Mouse (Mus musculus) heart, embryonic 15.5 days (tissue): ENCODE results near the gene Klkb1. TPM values are rescaled to one million over a fixed set of nuclear protein-coding genes. Genes with fewer than 3 reads are reported as not detected.

Source experiments
- ATAC-seq: fragments of 200-750 bp; cut with Nextera tagmentation; replicated peaks from 2 replicates; pipeline ENCODE4 v1.8.0; 2017; ENCODE audit warnings: low read depth, moderate TSS enrichment; ENCODE audit not compliant: insufficient number of reproducible peaks, insufficient read depth, low FRiP score
- H3K27ac ChIP-seq: fragments of 300-500 bp; sonication (generic); 2 replicates; pipeline ENCODE4 v1.5.1; 2015; ENCODE audit warnings: mild to moderate bottlenecking, inconsistent platforms
- H3K27me3 ChIP-seq: fragments of 300-500 bp; sonication (generic); 2 replicates; pipeline ENCODE4 v1.6.1; 2015; ENCODE audit warnings: inconsistent platforms
- H3K36me3 ChIP-seq: fragments of 300-500 bp; sonication (generic); 2 replicates; pipeline ENCODE4 v1.6.1; 2015; ENCODE audit warnings: mild to moderate bottlenecking, inconsistent platforms
- H3K4me1 ChIP-seq: fragments of 300-500 bp; sonication (generic); replicated peaks from 2 replicates; pipeline ENCODE4 v1.6.1; 2015; ENCODE audit warnings: inconsistent platforms
- H3K4me2 ChIP-seq: fragments of 300-500 bp; sonication (generic); 2 replicates; pipeline ENCODE4 v1.6.1; 2015; ENCODE audit warnings: inconsistent platforms, mild to moderate bottlenecking, moderate library complexity
- H3K4me3 ChIP-seq: fragments of 300-500 bp; sonication (generic); 2 replicates; pipeline ENCODE4 v1.5.1; 2015; ENCODE audit warnings: mild to moderate bottlenecking, inconsistent platforms
- H3K9ac ChIP-seq: fragments of 300-500 bp; sonication (generic); 2 replicates; pipeline ENCODE4 v1.6.1; 2015; ENCODE audit warnings: mild to moderate bottlenecking, inconsistent platforms
- H3K9me3 ChIP-seq: fragments of 300-500 bp; sonication (generic); replicated peaks from 2 replicates; pipeline ENCODE4 v1.6.1; 2016; ENCODE audit warnings: inconsistent platforms
- WGBS: fragments of 180-500 bp; shearing (Covaris S2); methylation state at CpG from one replicate; pipeline ENCODE4 v1.1.7; 2015; ENCODE audit warnings: mixed read lengths; 5-methylcytosine and 5-hydroxymethylcytosine counted together
- polyA plus RNA-seq: library from polyadenylated mRNA; unstranded; fragments of >200 nt; fragmentation: Nextera tagmentation; extraction: Ambion mirVana; gene quantifications from 2 replicates; pipeline ENCODE4 v1.2.1, GENCODE M21; 2015

The Klkb1 gene
- polyA plus RNA-seq, 1 experiment from 2014 or later, result not detected

DNA sequence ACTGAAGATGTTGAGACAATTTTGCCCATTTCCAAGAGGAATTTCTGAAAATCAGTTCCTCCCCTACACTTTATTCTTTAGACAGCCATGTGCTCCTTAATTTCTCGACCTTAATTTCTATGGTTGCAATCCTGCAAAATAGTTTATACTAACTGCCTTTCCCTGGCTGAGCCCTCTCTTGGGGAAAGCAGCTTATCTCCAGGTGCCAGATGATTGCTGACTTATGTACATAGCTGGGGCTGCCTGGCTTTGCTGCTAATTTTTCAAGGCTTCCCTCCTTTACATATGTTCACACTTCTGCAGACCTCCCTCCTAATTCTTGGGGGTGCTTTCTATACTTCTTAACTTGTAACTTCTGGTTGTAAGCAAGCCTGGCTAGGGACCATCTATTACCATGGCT, 26.3 kb upstream of the Klkb1 start:
- no peaks in the 10 kb centered on the region for H3K27me3 ChIP-seq
- no peaks in the 10 kb centered on the region for H3K36me3 ChIP-seq
- H3K4me3 ChIP-seq, result no peak overlapping the region
- H3K9me3 ChIP-seq, result no peaks in the 10 kb centered on the region
- no peak overlapping the region for H3K9ac ChIP-seq
- WGBS, result 33% methylated on average over 1 of the region's 1 CpGs
- no peak for ATAC-seq
- H3K4me1 ChIP-seq, result no peaks in the 10 kb centered on the region
- no peak overlapping the region for H3K27ac ChIP-seq
- H3K4me2 ChIP-seq, result no peak overlapping the region

DNA sequence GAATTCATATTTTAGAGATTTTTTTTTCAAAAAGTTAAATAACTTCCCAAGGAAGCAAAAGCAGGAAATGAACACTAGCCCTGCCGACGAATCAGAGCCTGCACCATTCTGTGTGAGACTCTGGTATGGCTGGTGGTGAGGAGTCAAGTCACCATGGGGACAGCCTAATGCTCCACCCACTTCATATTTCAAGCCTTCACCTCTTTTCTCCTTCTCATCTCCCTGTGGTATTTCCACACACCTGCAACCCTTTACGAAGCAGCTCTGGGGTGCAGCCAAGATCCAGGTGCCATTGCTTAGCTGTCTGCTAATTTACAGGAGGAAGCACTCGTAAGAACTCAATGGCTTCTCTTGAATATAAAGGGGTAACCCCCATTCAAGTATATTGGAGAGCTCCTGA, 16.3 kb upstream of the Klkb1 start:
- no peak for ATAC-seq
- Histone ChIP-seq H3K9ac (no peak overlapping the region), H3K27me3 (no peaks in the 10 kb centered on the region), H3K36me3 (no peaks in the 10 kb centered on the region), H3K27ac (no peak overlapping the region), H3K4me2 (no peak overlapping the region), H3K4me1 (no peaks in the 10 kb centered on the region), H3K4me3 (no peak overlapping the region), H3K9me3 (no peaks in the 10 kb centered on the region)
- WGBS, result 78% methylated on average over 4 of the region's 4 CpGs

DNA sequence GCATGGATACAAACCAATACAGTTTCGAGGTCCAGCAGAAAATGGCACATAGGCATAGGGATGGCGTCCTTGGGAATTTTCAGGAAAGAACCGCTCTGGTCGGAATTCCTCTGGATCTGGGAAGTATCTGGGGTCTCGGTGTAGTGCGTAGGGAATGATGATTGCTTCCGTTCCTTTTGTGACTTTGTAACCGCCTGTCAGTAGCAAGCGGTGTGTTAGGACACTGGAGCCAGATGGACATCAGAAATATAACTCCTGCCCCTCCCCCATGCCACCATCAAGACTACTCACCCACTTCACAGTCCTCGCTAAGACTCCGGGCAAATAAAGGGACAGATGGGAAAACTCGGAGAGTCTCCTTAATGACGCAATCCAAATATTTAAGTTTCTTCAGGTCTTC, 13.7 kb upstream of the Klkb1 start, which contains the start of gene Gm45753:
Gm45753 (minus strand) TSS at position 101 of the 400 bp plus-strand sequence.
- H3K9ac ChIP-seq, result no peak within 1 kb of the TSS
- H3K4me3 ChIP-seq, result no peak within 1 kb of the TSS
- ATAC-seq, result no peak
- H3K4me2 ChIP-seq, result no peak within 1 kb of the TSS
- no peaks in the 10 kb centered on the region for H3K36me3 ChIP-seq
- no peaks in the 10 kb centered on the region for H3K4me1 ChIP-seq
- H3K9me3 ChIP-seq, result no peaks in the 10 kb centered on the region
- no peak within 1 kb of the TSS for H3K27ac ChIP-seq
- 91% methylated on average over 13 of the region's 13 CpGs for WGBS
- H3K27me3 ChIP-seq, result no peaks in the 10 kb centered on the region

DNA sequence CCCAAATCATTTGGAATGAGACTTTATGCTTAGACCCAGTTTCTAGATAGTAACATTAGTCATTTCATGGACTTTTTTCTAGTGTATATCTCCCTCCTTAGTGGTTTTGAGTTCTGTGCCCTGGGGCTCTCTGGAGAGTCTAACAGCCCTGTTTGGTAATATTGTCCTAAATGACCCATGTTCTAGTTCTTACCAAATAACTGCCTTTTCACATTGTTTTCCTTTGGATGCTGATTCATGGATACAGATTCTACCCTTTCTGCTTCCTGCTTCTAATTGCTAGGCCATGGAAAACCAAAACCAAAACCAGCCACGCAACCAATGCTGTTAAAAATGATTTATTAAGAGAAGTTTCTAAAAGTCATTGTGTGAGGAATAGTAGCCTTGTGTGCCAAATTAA, 10.8 kb upstream of the Klkb1 start:
- Histone ChIP-seq H3K9ac (no peak overlapping the region), H3K4me3 (no peak overlapping the region), H3K27ac (no peak overlapping the region), H3K4me1 (no peaks in the 10 kb centered on the region), H3K9me3 (no peaks in the 10 kb centered on the region), H3K4me2 (no peak overlapping the region), H3K36me3 (no peaks in the 10 kb centered on the region), H3K27me3 (no peaks in the 10 kb centered on the region)
- no peak for ATAC-seq
- 93% methylated on average over 1 of the region's 1 CpGs for WGBS

DNA sequence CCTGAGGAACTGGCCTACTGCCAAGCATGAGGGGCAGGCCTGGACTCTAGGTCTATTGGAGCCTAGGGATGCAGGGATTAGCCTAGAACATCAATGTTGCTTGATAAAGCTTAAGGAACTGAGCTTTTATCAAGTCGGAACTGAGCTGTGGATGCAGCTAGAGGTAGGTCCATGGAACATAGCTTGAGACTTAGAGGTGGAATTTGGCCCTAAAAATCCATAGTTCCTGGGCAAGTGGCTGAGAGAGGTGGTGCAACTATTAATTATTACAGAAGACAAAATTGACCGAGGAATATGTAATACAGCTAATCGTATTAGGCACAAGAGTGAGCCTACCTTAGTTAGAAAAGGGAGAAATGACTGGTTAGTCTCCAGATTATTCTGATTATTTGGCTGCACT, 9.7 kb upstream of the Klkb1 start:
- Histone ChIP-seq H3K4me3 (no peak overlapping the region), H3K27me3 (no peaks in the 10 kb centered on the region), H3K27ac (no peak overlapping the region), H3K4me2 (no peak overlapping the region), H3K9ac (no peak overlapping the region), H3K9me3 (no peaks in the 10 kb centered on the region), H3K4me1 (no peaks in the 10 kb centered on the region), H3K36me3 (no peaks in the 10 kb centered on the region)
- ATAC-seq, result no peak
- WGBS, result 81% methylated on average over 3 of the region's 3 CpGs

DNA sequence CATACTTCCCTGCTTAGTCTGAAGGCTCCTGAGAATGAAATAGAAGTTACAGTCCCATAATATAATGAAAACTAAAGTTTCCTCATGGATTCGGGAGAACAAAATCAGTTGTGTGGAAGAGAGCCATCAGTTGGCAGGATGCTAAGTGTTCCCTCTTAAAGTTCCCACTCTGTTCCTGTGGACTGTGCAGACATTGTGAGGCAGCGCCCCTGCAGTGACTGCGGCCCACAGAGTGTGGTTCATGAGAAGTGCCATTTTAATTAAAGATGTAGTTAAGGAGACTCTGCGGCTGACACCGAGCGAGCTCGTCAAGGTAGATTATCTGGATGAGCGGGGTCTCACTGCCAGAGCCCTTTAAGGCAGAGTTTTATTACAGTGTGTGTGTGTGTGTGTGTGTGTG, 7.7 kb upstream of the Klkb1 start:
- Histone ChIP-seq H3K4me2 (no peak overlapping the region), H3K9me3 (no peaks in the 10 kb centered on the region), H3K27ac (no peak overlapping the region), H3K4me3 (no peak overlapping the region), H3K36me3 (no peaks in the 10 kb centered on the region), H3K9ac (no peak overlapping the region), H3K27me3 (no peaks in the 10 kb centered on the region), H3K4me1 (no peaks in the 10 kb centered on the region)
- 77% methylated on average over 8 of the region's 8 CpGs for WGBS
- no peak for ATAC-seq

DNA sequence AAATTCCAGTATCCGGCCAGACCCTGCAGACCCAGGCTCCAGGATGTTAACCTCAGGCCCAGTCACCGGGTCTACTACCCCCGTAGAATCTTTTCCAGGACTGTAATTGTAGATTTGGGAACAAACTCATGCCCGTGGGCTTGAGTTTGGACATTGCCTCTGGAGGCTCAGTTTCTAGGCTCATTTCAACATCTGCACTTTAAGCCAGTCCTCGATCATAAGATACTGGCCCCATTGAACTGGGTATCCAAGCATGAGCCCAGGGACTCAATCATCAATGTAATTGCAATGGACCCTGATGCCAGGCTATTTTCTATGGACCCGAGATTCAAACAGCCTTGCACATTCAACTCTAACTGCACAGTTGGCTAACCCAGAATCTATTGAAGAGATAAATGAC, 617 bp upstream of the Klkb1 start:
- H3K36me3 ChIP-seq, result no peaks in the 10 kb centered on the region
- 84% methylated on average over 6 of the region's 6 CpGs for WGBS

DNA sequence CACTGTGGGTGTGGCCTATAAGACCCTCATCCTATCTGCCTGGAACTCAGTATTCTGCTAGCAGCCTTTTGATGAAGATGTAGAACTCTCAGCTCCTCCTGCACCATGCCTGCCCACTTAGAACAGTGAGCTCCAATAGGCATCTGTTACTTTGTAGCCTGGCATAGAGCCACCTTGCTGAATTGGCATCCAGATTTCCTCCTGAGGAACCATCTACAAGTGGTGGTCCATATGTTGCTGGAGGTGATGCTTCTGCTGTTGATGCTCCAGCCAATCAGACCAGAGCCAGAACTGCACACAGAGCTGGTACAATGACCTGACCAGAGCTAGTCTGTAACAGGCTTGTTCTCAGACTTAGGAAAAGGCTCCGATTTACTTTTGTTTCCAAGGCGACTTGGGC, 2.9 kb downstream of the Klkb1 start:
- WGBS, result 82% methylated on average over 2 of the region's 2 CpGs
- Histone ChIP-seq H3K27ac (no peak overlapping the region), H3K9me3 (no peaks in the 10 kb centered on the region), H3K4me2 (no peak overlapping the region), H3K4me3 (no peak overlapping the region), H3K36me3 (no peaks in the 10 kb centered on the region), H3K4me1 (no peaks in the 10 kb centered on the region), H3K27me3 (no peaks in the 10 kb centered on the region), H3K9ac (no peak overlapping the region)
- ATAC-seq, result no peak

More for the DNA sequence above, 617 bp upstream of the Klkb1 start:
- no peak overlapping the region for H3K4me3 ChIP-seq
- no peaks in the 10 kb centered on the region for H3K27me3 ChIP-seq
- H3K27ac ChIP-seq, result no peak overlapping the region
- no peaks in the 10 kb centered on the region for H3K4me1 ChIP-seq
- no peak overlapping the region for H3K4me2 ChIP-seq
- no peak overlapping the region for H3K9ac ChIP-seq
- H3K9me3 ChIP-seq, result no peaks in the 10 kb centered on the region
- no peak for ATAC-seq

DNA sequence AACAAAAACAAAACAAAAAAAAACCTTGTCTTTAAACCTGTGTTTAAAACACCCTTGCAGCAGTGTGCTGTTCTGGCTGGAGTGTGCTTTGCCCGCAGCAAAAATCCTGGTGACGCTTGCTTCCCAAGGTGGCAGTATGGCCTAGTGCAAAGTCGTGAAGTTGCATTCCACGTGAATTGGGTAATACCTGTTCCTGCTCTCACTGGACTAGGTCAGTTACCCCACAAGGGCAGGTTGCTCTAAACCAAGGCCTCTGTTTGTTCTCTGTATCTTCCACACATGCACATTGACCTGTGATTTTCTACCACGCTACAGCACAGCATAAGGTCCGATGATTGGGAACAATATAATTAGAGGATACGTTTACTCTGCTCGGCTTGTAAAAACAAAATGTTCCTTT, 13.0 kb downstream of the Klkb1 start:
- no peaks in the 10 kb centered on the region for H3K27me3 ChIP-seq
- H3K9ac ChIP-seq, result no peak overlapping the region
- no peak overlapping the region for H3K4me2 ChIP-seq
- no peaks in the 10 kb centered on the region for H3K36me3 ChIP-seq
- 79% methylated on average over 8 of the region's 8 CpGs for WGBS
- no peak overlapping the region for H3K27ac ChIP-seq
- H3K9me3 ChIP-seq, result no peaks in the 10 kb centered on the region
- ATAC-seq, result no peak
- no peaks in the 10 kb centered on the region for H3K4me1 ChIP-seq
- H3K4me3 ChIP-seq, result no peak overlapping the region

DNA sequence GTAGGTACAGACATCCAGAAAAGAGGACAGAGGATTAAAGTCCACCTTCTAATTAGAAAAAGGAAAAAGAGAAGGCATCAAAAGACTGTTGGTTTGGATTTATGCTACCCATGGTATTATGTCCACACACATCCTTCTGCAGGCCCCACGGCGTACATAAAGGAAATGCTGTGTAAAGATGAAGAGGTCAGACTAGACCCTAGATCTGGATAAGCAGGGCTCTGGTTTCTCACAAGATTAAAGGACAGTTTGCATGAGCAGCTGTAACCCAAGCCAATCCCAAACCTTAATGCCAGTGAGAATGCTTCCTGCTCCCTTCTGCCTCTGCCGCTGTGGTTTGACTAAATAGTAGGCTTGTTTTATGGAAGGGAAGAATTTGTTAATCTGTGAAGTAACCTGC, 17.2 kb downstream of the Klkb1 start:
- Histone ChIP-seq H3K4me3 (no peak overlapping the region), H3K27ac (no peak overlapping the region), H3K27me3 (no peaks in the 10 kb centered on the region), H3K4me1 (no peaks in the 10 kb centered on the region), H3K9me3 (no peaks in the 10 kb centered on the region), H3K9ac (no peak overlapping the region), H3K4me2 (no peak overlapping the region), H3K36me3 (no peaks in the 10 kb centered on the region)
- ATAC-seq, result no peak
- 73% methylated on average over 3 of the region's 3 CpGs for WGBS

DNA sequence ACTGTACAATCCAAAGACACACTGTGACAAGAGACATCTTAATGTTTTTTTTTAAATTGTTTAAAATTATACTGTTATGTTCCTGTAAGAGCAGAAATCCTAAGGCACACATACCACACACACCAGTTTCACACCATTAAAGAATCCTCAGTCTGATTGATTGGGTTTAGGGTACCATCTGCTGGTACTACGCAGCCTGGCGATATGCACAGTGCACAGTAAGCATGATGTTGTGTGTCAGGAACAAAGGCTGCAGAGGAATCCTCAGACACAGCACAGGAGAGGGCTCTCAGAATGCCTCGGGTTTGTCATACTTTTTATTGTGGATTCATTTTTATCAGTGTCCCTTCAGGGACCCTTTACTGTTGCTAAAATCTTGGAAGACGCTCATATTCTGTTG, 20.3 kb downstream of the Klkb1 start:
- Histone ChIP-seq H3K9ac (no peak overlapping the region), H3K9me3 (no peaks in the 10 kb centered on the region), H3K27ac (no peak overlapping the region), H3K4me3 (no peak overlapping the region), H3K27me3 (no peaks in the 10 kb centered on the region), H3K36me3 (no peaks in the 10 kb centered on the region), H3K4me2 (no peak overlapping the region), H3K4me1 (no peaks in the 10 kb centered on the region)
- WGBS, result 77% methylated on average over 4 of the region's 4 CpGs
- ATAC-seq, result no peak

DNA sequence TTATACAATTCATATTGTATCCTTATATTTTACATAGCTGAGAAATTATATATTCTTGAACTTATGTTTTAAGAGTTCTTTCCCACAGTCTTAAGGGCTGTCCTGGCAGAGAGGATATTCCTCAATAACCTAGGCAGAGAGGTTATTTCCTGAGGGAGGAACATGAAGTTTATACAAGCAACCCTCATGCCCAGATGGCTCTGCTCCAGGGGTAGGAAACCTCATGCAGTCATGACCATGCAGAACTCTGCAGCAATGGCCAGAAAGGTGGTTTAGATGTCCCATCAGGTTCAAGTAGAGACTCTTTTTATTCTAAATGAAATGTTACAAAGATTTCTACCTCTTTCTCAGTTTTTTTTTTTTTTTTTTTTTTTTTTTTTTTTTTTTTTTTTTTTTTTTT, 25.6 kb downstream of the Klkb1 start:
- H3K4me1 ChIP-seq, result 0 out of 2 replicates have a peak, but pooled peaks cover 5% of the 10 kb centered on the region
- H3K9ac ChIP-seq, result no peak overlapping the region
- H3K27me3 ChIP-seq, result no peaks in the 10 kb centered on the region
- no peaks in the 10 kb centered on the region for H3K36me3 ChIP-seq
- H3K9me3 ChIP-seq, result no peaks in the 10 kb centered on the region
- no peak overlapping the region for H3K27ac ChIP-seq
- H3K4me3 ChIP-seq, result no peak overlapping the region
- no peak for ATAC-seq
- no peak overlapping the region for H3K4me2 ChIP-seq

DNA sequence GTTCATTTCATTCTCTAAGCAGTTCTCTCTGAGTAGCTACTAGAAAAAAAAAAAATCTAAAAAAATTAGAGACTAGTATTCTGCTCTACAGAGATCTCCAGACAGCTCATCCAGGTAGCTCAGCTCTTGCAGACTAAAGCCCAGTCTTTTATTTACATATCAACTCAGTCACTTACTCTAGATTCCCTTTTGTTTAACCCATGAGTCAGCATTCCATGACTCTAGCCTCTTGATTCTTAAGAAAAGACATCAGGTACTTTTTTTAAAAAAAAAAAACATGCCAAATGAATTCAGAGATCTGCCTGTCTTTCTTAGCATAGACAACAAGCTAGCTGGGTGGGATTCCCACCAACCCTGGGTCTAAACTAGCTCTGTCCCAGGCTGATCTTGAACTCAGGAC, 26.2 kb downstream of the Klkb1 start:
- Histone ChIP-seq H3K4me2 (no peak overlapping the region), H3K27ac (no peak overlapping the region), H3K36me3 (no peaks in the 10 kb centered on the region), H3K4me3 (no peak overlapping the region), H3K9me3 (no peaks in the 10 kb centered on the region), H3K4me1 (0 out of 2 replicates have a peak, but pooled peaks cover 5% of the 10 kb centered on the region), H3K27me3 (no peaks in the 10 kb centered on the region), H3K9ac (no peak overlapping the region)
- ATAC-seq, result no peak
